ENCODE assay signal across 15 mouse cellular contexts in genomic region chr1:64198781-64199180, GRCm38 (mm10).
DNase-seq lines count a peak whose midpoint lies in the region; TF ChIP-seq lines count a peak whose summit lies in the region.
"Had no signal": no experiment of that assay in that cellular context is flagged by ENCODE, and none has a peak within 500 bp of the region (broad histone marks: within the 10 kb centered on the region; RNA-seq: fewer than 3 reads in every experiment).

No protein-coding gene starts in this region.

- TF ChIP-seq CTCF in layer of hippocampus, adult 2 months (conservative IDR thresholded peaks at IDR 0.05) = no peak

- no peak overlapping the region for H3K4me3 ChIP-seq in layer of hippocampus, adult 2 months
- peak overlapping the region; percentile 16; the same call in 1 of the 2 replicates for H3K4me3 ChIP-seq in brown adipose tissue, adult 24 weeks (ENCODE audit: insufficient read depth, low read depth, low read length)
- H3K4me3 ChIP-seq: forebrain, embryonic 10.5 days; myocyte had no signal

- peaks cover 11% of the 10 kb centered on the region for H3K4me1 ChIP-seq in brown adipose tissue, adult 24 weeks (ENCODE audit: control insufficient read depth, insufficient read depth, insufficient read length, low read length)

- peak in 1 of 2 experiments; percentile 23 for DNase-seq in layer of hippocampus, adult 2 months (ENCODE audit: low spot score in 2 of 2)
- no peak for DNase-seq in layer of hippocampus, postnatal 25 days (ENCODE audit: extremely low spot score in 1 of 2, low spot score in 1 of 2)
- peak; percentile 34 to 36 for DNase-seq in right cerebral cortex, adult 2 months (ENCODE audit: low spot score in 2 of 2)
- no peak for DNase-seq in right cerebral cortex, postnatal 4 days
- peak; percentile 67 for DNase-seq in telencephalon, adult 2 months (ENCODE audit: low read depth, low spot score)
- no peak for DNase-seq in ovary, postnatal 10 days (ENCODE audit: low spot score)
- DNase-seq: adrenal gland, postnatal 25 days; cerebellum, adult 2 months; gastrocnemius, postnatal 10 days; heart, postnatal 36 days; liver had no signal

- H3K27ac ChIP-seq in layer of hippocampus, adult 2 months = peak overlapping the region; percentile 50
- H3K27ac ChIP-seq in brown adipose tissue, adult 24 weeks (replicated peaks; ENCODE audit: low read depth, low read length) = no peak overlapping the region
- H3K27ac ChIP-seq: forebrain, embryonic 10.5 days; kidney, postnatal 0 days had no signal

Comparison
In these comparisons a context has a peak if more than half of its experiments do, and no peak if none do; other contexts are left out.
1. DNase-seq: peak in right cerebral cortex, adult 2 months (2 of 2) and telencephalon, adult 2 months (single experiment); none in layer of hippocampus, postnatal 25 days (0 of 2), right cerebral cortex, postnatal 4 days (single experiment) and ovary, postnatal 10 days (single experiment).